In genomic region chr5:49967726-49968125, GRCm38 (mm10) we compare ENCODE assay signal across 21 mouse cellular contexts.
"Had no signal": no experiment of that assay in that cellular context is flagged by ENCODE, and none has a peak within 500 bp of the region (broad histone marks: within the 10 kb centered on the region; RNA-seq: fewer than 3 reads in every experiment).

No protein-coding gene starts in this region.

- DNase-seq: kidney, postnatal 25 days; layer of hippocampus, adult 9-11 months; liver; lung, adult 18-20 months; lung, postnatal 10 days; lung, postnatal 4 days; right cerebral cortex, adult 18-20 months; right cerebral cortex, postnatal 14 days; right cerebral cortex, postnatal 4 days; thymus, adult 2 months; thymus, postnatal 14 days; thymus, postnatal 4 days had no signal

- H3K27me3 ChIP-seq: limb, embryonic 13.5 days; liver, embryonic 12.5 days; liver, embryonic 15.5 days; lung, embryonic 15.5 days; midbrain, embryonic 12.5 days; midbrain, embryonic 15.5 days; neural tube, embryonic 13.5 days had no signal

- H3K36me3 ChIP-seq: liver, embryonic 15.5 days; midbrain, embryonic 15.5 days had no signal

- H3K4me2 ChIP-seq: limb, embryonic 13.5 days; liver, embryonic 12.5 days; liver, embryonic 15.5 days; lung, embryonic 15.5 days; midbrain, embryonic 12.5 days; midbrain, embryonic 15.5 days; neural tube, embryonic 13.5 days had no signal

- H3K4me3 ChIP-seq: layer of hippocampus, adult 2 months; limb, embryonic 10.5 days; limb, embryonic 13.5 days; liver, embryonic 12.5 days; liver, embryonic 15.5 days; lung, embryonic 15.5 days; midbrain, embryonic 12.5 days; midbrain, embryonic 15.5 days; neural tube, embryonic 13.5 days had no signal
